Mouse (Mus musculus) neural tube, embryonic 14.5 days (tissue): ENCODE results near the gene Wbp1. TPM values are rescaled to one million over a fixed set of nuclear protein-coding genes. Genes with fewer than 3 reads are reported as not detected.

Source experiments
- ATAC-seq: fragments of 200-750 bp; cut with Nextera tagmentation; 2 replicates; pipeline ENCODE4 v1.8.0; 2017; ENCODE audit warnings: low read depth, mild to moderate bottlenecking, moderate TSS enrichment, moderate library complexity
- H3K27ac ChIP-seq: fragments of 300-500 bp; sonication (generic); 2 replicates; pipeline ENCODE4 v1.5.1; 2014; ENCODE audit warnings: low read depth, mild to moderate bottlenecking, control low read depth, low read length, moderate library complexity, mixed read lengths
- H3K27me3 ChIP-seq: fragments of 300-500 bp; sonication (generic); 2 replicates; pipeline ENCODE4 v1.6.1; 2014; ENCODE audit warnings: low read length; ENCODE audit not compliant: control insufficient read depth, insufficient read depth
- H3K36me3 ChIP-seq: fragments of 300-500 bp; sonication (generic); 2 replicates; pipeline ENCODE4 v1.6.1; 2014; ENCODE audit warnings: low read length, mixed read lengths; ENCODE audit not compliant: control insufficient read depth, insufficient read depth
- H3K4me1 ChIP-seq: fragments of 300-500 bp; sonication (generic); 2 replicates; pipeline ENCODE4 v1.6.1; 2014; ENCODE audit warnings: low read length; ENCODE audit not compliant: control insufficient read depth, insufficient read depth
- H3K4me2 ChIP-seq: fragments of 300-500 bp; sonication (generic); 2 replicates; pipeline ENCODE4 v1.6.1; 2014; ENCODE audit warnings: mild to moderate bottlenecking, low read depth, low read length, control low read depth
- H3K4me3 ChIP-seq: fragments of 300-500 bp; sonication (generic); 2 replicates; pipeline ENCODE4 v1.5.1; 2014; ENCODE audit warnings: low read depth, low read length, control low read depth, mixed read lengths
- H3K9ac ChIP-seq: fragments of 300-500 bp; sonication (generic); replicated peaks from 2 replicates; pipeline ENCODE4 v1.6.1; 2014; ENCODE audit warnings: low read depth, mild to moderate bottlenecking, control low read depth, low read length, mixed read lengths
- H3K9me3 ChIP-seq: fragments of 300-500 bp; sonication (generic); 2 replicates; pipeline ENCODE4 v1.6.1; 2016; ENCODE audit warnings: low read length; ENCODE audit not compliant: control insufficient read depth
- WGBS: fragments of 180-500 bp; shearing (Covaris S2); extraction: QIAGEN DNeasy Blood & Tissue Kit; methylation state at CpG from one replicate; pipeline ENCODE4 v1.1.7; 2014; 5-methylcytosine and 5-hydroxymethylcytosine counted together
- polyA plus RNA-seq: library from polyadenylated mRNA; unstranded; fragments of >200 nt; fragmentation: Nextera tagmentation; extraction: Ambion mirVana; gene quantifications from 2 replicates; pipeline ENCODE4 v1.2.1, GENCODE M21; 2014

The Wbp1 gene
- polyA plus RNA-seq, 1 experiment from 2014 or later = 146 TPM

GRCm38 (mm10) chr6:83101688-83102556 lies 19.4 kb downstream of the Wbp1 start:
- H3K27me3 ChIP-seq = peaks cover 3% of the 10 kb centered on the region; the same call in 1 of the 2 replicates
- H3K4me1 ChIP-seq = peaks cover 16% of the 10 kb centered on the region
- under 1% methylated on average over 65 of the region's 74 CpGs for WGBS
- peak overlapping the region; percentile 76 for H3K27ac ChIP-seq
- peak overlapping the region; percentile 74 for H3K4me2 ChIP-seq
- peak overlapping the region; percentile 53 for H3K4me3 ChIP-seq
- peak overlapping the region; percentile 78 for H3K9ac ChIP-seq
- ATAC-seq = peak; percentile 82
- no peaks in the 10 kb centered on the region for H3K36me3 ChIP-seq
- H3K9me3 ChIP-seq = no peaks in the 10 kb centered on the region

GRCm38 (mm10) chr6:83101316-83101687 lies 20.1 kb downstream of the Wbp1 start, which contains the start of the genes Ccdc142 and Gm42688:
Gene Ccdc142, plus strand, starts transcription at chr6:83101601.
Gene Gm42688, plus strand, starts transcription at chr6:83101617.
- Histone ChIP-seq H3K9ac (peak within 1 kb of the TSS; percentile 78), H3K4me3 (peak within 1 kb of the TSS; percentile 53), H3K36me3 (no peaks in the 10 kb centered on the region), H3K4me2 (peak within 1 kb of the TSS; percentile 74), H3K27me3 (peaks cover 3% of the 10 kb centered on the region; the same call in 1 of the 2 replicates), H3K27ac (peak within 1 kb of the TSS; percentile 76), H3K4me1 (peaks cover 16% of the 10 kb centered on the region), H3K9me3 (no peaks in the 10 kb centered on the region)
- under 1% methylated on average over 25 of the region's 25 CpGs for WGBS
- peak; percentile 91 for ATAC-seq

- H3K27me3 ChIP-seq = peaks cover 3% of the 10 kb centered on the region; the same call in 1 of the 2 replicates
- peaks cover 16% of the 10 kb centered on the region for H3K4me1 ChIP-seq
- H3K9me3 ChIP-seq = no peaks in the 10 kb centered on the region
- ATAC-seq = no peak
- no peak overlapping the region for H3K27ac ChIP-seq
- WGBS = 63% methylated on average over 2 of the region's 2 CpGs
- no peak overlapping the region for H3K4me2 ChIP-seq
- no peaks in the 10 kb centered on the region for H3K36me3 ChIP-seq
- H3K4me3 ChIP-seq = no peak overlapping the region
- H3K9ac ChIP-seq = no peak overlapping the region
These were observed 22.9 kb downstream of the Wbp1 start for GRCm38 (mm10) chr6:83098411-83098810.

GRCm38 (mm10) chr6:83095968-83096367 lies 25.4 kb downstream of the Wbp1 start:
- no peaks in the 10 kb centered on the region for H3K27me3 ChIP-seq
- H3K27ac ChIP-seq = no peak overlapping the region
- no peak overlapping the region for H3K4me3 ChIP-seq
- WGBS = 47% methylated on average over 6 of the region's 6 CpGs
- H3K9ac ChIP-seq = no peak overlapping the region
- no peak for ATAC-seq
- H3K36me3 ChIP-seq = no peaks in the 10 kb centered on the region
- no peak overlapping the region for H3K4me2 ChIP-seq
- no peaks in the 10 kb centered on the region; the same call in 1 of the 2 replicates for H3K4me1 ChIP-seq
- H3K9me3 ChIP-seq = no peaks in the 10 kb centered on the region

GRCm38 (mm10) chr6:83092416-83093127 lies 28.8 kb downstream of the Wbp1 start:
- no peaks in the 10 kb centered on the region for H3K4me1 ChIP-seq
- no peak overlapping the region for H3K27ac ChIP-seq
- no peak overlapping the region for H3K9ac ChIP-seq
- H3K27me3 ChIP-seq = peaks cover 19% of the 10 kb centered on the region
- H3K4me2 ChIP-seq = no peak overlapping the region
- H3K36me3 ChIP-seq = no peaks in the 10 kb centered on the region
- ATAC-seq = no peak
- H3K4me3 ChIP-seq = no peak overlapping the region
- 41% methylated on average over 6 of the region's 6 CpGs for WGBS
- no peaks in the 10 kb centered on the region for H3K9me3 ChIP-seq

- 8% methylated on average over 9 of the region's 9 CpGs for WGBS
These were observed 33.5 kb downstream of the Wbp1 start for GRCm38 (mm10) chr6:83087926-83088260.

GRCm38 (mm10) chr6:83087205-83087925 lies 34.0 kb downstream of the Wbp1 start:
- Histone ChIP-seq H3K4me2 (peak overlapping the region; percentile 22; the same call in 1 of the 2 replicates), H3K9ac (no peak overlapping the region), H3K4me1 (no peaks in the 10 kb centered on the region), H3K27me3 (peaks cover 47% of the 10 kb centered on the region), H3K36me3 (no peaks in the 10 kb centered on the region), H3K9me3 (no peaks in the 10 kb centered on the region), H3K27ac (no peak overlapping the region), H3K4me3 (peak overlapping the region; percentile 7; the same call in 1 of the 2 replicates)
- no peak for ATAC-seq
- 2% methylated on average over 47 of the region's 47 CpGs for WGBS

More at GRCm38 (mm10) chr6:83087926-83088260, 33.5 kb downstream of the Wbp1 start:
- H3K4me2 ChIP-seq = peak overlapping the region; percentile 22; the same call in 1 of the 2 replicates
- H3K4me3 ChIP-seq = peak overlapping the region; percentile 7; the same call in 1 of the 2 replicates
- H3K9me3 ChIP-seq = no peaks in the 10 kb centered on the region
- H3K4me1 ChIP-seq = no peaks in the 10 kb centered on the region
- no peak overlapping the region for H3K9ac ChIP-seq
- H3K27me3 ChIP-seq = peaks cover 47% of the 10 kb centered on the region
- H3K36me3 ChIP-seq = no peaks in the 10 kb centered on the region
- no peak for ATAC-seq
- no peak overlapping the region for H3K27ac ChIP-seq

GRCm38 (mm10) chr6:83086121-83087035 lies 35.0 kb downstream of the Wbp1 start, which contains the start of gene Lbx2:
Gene Lbx2, plus strand, starts transcription at chr6:83086367.
- no peaks in the 10 kb centered on the region for H3K36me3 ChIP-seq
- no peak for ATAC-seq
- H3K4me2 ChIP-seq = no peak within 1 kb of the TSS
- no peak within 1 kb of the TSS for H3K9ac ChIP-seq
- peaks cover 47% of the 10 kb centered on the region for H3K27me3 ChIP-seq
- H3K4me1 ChIP-seq = no peaks in the 10 kb centered on the region
- H3K9me3 ChIP-seq = no peaks in the 10 kb centered on the region
- 1% methylated on average over 35 of the region's 42 CpGs for WGBS
- H3K27ac ChIP-seq = no peak within 1 kb of the TSS
- H3K4me3 ChIP-seq = no peak within 1 kb of the TSS
